Comparison of ENCODE assay signal across 8 mouse cellular contexts in the genomic region with DNA sequence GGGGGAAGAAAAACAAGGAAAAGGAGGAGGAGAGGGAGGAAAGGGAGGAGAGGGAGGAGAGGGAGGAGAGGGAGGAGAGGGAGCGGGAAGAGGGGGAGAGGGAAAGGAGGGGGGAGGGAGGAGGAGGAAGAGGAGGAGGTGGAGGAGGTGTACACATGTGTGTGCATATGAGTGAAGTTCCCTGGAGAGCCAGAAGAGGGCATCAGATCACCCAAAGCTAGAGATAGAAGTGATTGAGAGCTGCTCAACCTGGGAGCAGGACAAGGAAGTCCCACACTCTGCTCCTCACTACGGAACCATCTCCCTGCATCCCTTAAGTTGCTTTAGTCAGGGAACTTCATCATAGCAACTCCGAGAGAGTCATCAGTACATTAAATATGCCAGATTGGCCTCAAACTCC.
DNase-seq lines count a peak whose midpoint lies in the region; ATAC-seq and TF ChIP-seq lines count a peak whose summit lies in the region.

No protein-coding gene starts in this region.

- WGBS in hindbrain, postnatal 0 days, result 66% methylated on average over 3 of the region's 3 CpGs
- 76% methylated on average over 3 of the region's 3 CpGs for WGBS in hindbrain, embryonic 14.5 days
- WGBS in thymus, adult 2 months, result 74% methylated on average over 3 of the region's 3 CpGs

- TF ChIP-seq POLR2A in thymus, adult 2 months (IDR thresholded peaks at IDR 0.05; ENCODE audit: control insufficient read depth, extremely low read depth, insufficient read depth, low read length, poor library complexity), result no peak

- no peak for DNase-seq in hindbrain, postnatal 0 days (ENCODE audit: low spot score)
- no peak for DNase-seq in hindbrain, embryonic 14.5 days (ENCODE audit: low spot score)
- DNase-seq in thymus, adult 2 months, result peak; percentile 37
- DNase-seq in thymus, adult 18-20 months, result no peak
- DNase-seq in cerebellum, postnatal 36 days, result peak; percentile 54 to 68
- DNase-seq in thymus, postnatal 36 days, result peak; percentile 14 to 18
- no peak for DNase-seq in gastrocnemius, postnatal 25 days
- DNase-seq in heart, adult 8-10 months (ENCODE audit: low spot score), result no peak

- no peaks in the 10 kb centered on the region for H3K27me3 ChIP-seq in hindbrain, postnatal 0 days (ENCODE audit: insufficient read depth, low read length)
- H3K27me3 ChIP-seq in hindbrain, embryonic 14.5 days (ENCODE audit: control insufficient read depth, insufficient read depth, low read length), result no peaks in the 10 kb centered on the region
- no peaks in the 10 kb centered on the region for H3K27me3 ChIP-seq in thymus, adult 2 months (ENCODE audit: control insufficient read depth, insufficient read depth, low read length)

- TF ChIP-seq CTCF in hindbrain, postnatal 0 days (IDR thresholded peaks at IDR 0.05; ENCODE audit: low read depth), result peak; percentile 65
- no peak for TF ChIP-seq CTCF in thymus, adult 2 months (IDR thresholded peaks at IDR 0.05; ENCODE audit: borderline replicate concordance, control insufficient read depth, extremely low read depth, insufficient read depth, low read length, poor library complexity)

- no peak overlapping the region for H3K4me2 ChIP-seq in hindbrain, postnatal 0 days (ENCODE audit: low read depth, low read length)
- no peak overlapping the region for H3K4me2 ChIP-seq in hindbrain, embryonic 14.5 days (replicated peaks)

- H3K36me3 ChIP-seq in hindbrain, postnatal 0 days (ENCODE audit: insufficient read depth, low read length), result no peaks in the 10 kb centered on the region
- no peaks in the 10 kb centered on the region for H3K36me3 ChIP-seq in hindbrain, embryonic 14.5 days (replicated peaks; ENCODE audit: control insufficient read depth, insufficient read depth)
- no peaks in the 10 kb centered on the region for H3K36me3 ChIP-seq in thymus, adult 2 months (ENCODE audit: control insufficient read depth, insufficient read depth, low read length)

- no peaks in the 10 kb centered on the region for H3K9me3 ChIP-seq in hindbrain, postnatal 0 days (ENCODE audit: low read length)
- no peaks in the 10 kb centered on the region for H3K9me3 ChIP-seq in hindbrain, embryonic 14.5 days (ENCODE audit: control insufficient read depth, low read length)

- H3K4me1 ChIP-seq in hindbrain, postnatal 0 days (ENCODE audit: insufficient read depth, low read length), result peaks cover 8% of the 10 kb centered on the region; the same call in 1 of the 2 replicates
- H3K4me1 ChIP-seq in hindbrain, embryonic 14.5 days (replicated peaks; ENCODE audit: control insufficient read depth, insufficient read depth, low read length), result peaks cover 17% of the 10 kb centered on the region
- no peaks in the 10 kb centered on the region for H3K4me1 ChIP-seq in thymus, adult 2 months (replicated peaks; ENCODE audit: control insufficient read depth, insufficient read depth, low read length)

- no peak for ATAC-seq in hindbrain, postnatal 0 days
- ATAC-seq in hindbrain, embryonic 14.5 days (ENCODE audit: low FRiP score), result no peak

- H3K9ac ChIP-seq in hindbrain, postnatal 0 days (replicated peaks; ENCODE audit: low read length), result no peak overlapping the region
- no peak overlapping the region for H3K9ac ChIP-seq in hindbrain, embryonic 14.5 days

- no peak overlapping the region for H3K4me3 ChIP-seq in hindbrain, postnatal 0 days (ENCODE audit: low read length)
- H3K4me3 ChIP-seq in hindbrain, embryonic 14.5 days (replicated peaks; ENCODE audit: low read length), result no peak overlapping the region
- H3K4me3 ChIP-seq in thymus, adult 2 months (ENCODE audit: control insufficient read depth, insufficient read depth, low read length), result no peak overlapping the region

- no peak overlapping the region for H3K27ac ChIP-seq in hindbrain, postnatal 0 days
- no peak overlapping the region for H3K27ac ChIP-seq in hindbrain, embryonic 14.5 days
- H3K27ac ChIP-seq in thymus, adult 2 months (ENCODE audit: control insufficient read depth, insufficient read depth, low read length), result no peak overlapping the region

Comparison
In these comparisons a context has a peak if more than half of its experiments do, and no peak if none do; other contexts are left out.
1. DNase-seq: peak in thymus, adult 2 months (single experiment), cerebellum, postnatal 36 days (2 of 2) and thymus, postnatal 36 days (2 of 2); none in hindbrain, postnatal 0 days (single experiment), hindbrain, embryonic 14.5 days (single experiment), thymus, adult 18-20 months (0 of 2), gastrocnemius, postnatal 25 days (single experiment) and heart, adult 8-10 months (single experiment).